Mouse (Mus musculus) lung, postnatal 0 days (tissue): ENCODE measurements around the gene Mpp3.

ENCODE experiments used
- CTCF ChIP-seq: IDR thresholded peaks from 2 replicates; pipeline ENCODE4 v1.5.1; 2016; ENCODE audit warnings: antibody characterized with exemption, mild to moderate bottlenecking
- EP300 ChIP-seq: IDR thresholded peaks from 2 replicates; pipeline ENCODE4 v1.6.1; 2016; ENCODE audit warnings: antibody characterized with exemption, mild to moderate bottlenecking, control low read depth

DNA sequence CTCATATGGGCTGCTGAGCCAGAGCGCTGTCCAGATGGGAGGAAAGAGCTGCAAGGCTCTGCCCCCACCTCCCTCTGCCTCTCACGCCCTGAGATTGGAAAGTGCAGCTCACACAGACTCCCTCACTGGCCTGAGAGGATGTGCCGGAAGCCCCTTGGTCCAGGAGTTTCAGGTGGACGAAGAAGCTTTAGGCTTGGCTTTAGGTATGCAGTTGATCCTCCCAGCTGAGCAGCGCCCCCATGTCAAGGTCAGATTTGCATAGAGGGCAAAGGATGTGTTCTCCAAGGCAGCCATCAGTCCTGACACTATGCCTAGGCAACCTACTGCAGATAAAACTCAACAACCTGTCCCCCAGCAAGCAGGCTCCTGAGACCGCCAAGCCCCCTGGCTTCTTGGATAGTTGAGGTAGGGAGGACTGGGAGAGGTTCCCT, 45.3 kb downstream of the Mpp3 start:
- TF ChIP-seq CTCF (peak; percentile 19), EP300 (no peak)
